Mouse (Mus musculus) T-cell, adult 2 months (primary cell): ENCODE data around the gene Retreg3.

ENCODE experiments used
- DNase-seq: peaks from one replicate; pipeline ENCODE4 v3.0.0; 2022; ENCODE audit warnings: low spot score

Retreg3 gene

GRCm38 (mm10) chr11:101115564-101115963, 4.1 kb downstream of the Retreg3 start:
- no peak for DNase-seq

GRCm38 (mm10) chr11:101112186-101112585, 7.5 kb downstream of the Retreg3 start:
- no peak for DNase-seq

DNA sequence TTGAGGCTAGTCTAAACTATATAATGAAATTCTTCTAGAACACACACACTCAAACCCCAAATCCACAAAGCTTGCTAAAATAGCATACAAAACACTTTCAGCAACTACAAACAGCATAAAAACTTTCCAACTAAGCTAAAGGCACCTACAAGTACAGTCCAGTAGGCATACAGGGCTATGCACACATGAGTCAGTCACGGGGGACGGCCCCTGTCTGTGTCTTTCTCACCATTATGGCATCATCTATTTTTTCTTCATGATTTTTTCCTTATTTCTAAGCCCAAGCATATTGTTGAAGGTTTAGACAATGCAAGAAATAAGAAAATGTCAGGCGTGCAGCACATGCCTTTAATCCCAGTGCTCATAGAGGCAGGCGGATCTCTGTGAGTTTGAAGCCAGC, 8.5 kb downstream of the Retreg3 start:
- DNase-seq: no peak

- DNase-seq: no peak
These were observed 9.0 kb downstream of the Retreg3 start for GRCm38 (mm10) chr11:101110708-101111107.

DNA sequence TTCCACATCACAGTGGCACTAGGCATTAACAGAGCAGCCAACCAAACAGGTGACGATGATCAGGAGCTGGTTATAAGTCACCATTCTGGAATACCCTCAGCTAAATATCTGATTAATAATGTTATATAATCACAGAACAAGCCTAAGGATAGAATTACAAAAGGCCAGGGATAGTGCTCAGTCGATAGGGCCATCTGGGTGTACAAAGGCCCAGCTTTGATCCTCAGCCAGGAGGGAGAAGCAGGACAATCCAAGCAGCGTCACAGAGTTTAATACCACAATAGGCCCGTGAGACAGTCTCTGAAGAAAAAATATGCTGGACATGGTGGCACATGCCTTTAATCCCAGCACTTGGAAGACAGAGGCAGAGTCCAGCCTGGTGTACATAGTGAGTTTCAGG, 10.3 kb downstream of the Retreg3 start:
- DNase-seq: no peak

DNA sequence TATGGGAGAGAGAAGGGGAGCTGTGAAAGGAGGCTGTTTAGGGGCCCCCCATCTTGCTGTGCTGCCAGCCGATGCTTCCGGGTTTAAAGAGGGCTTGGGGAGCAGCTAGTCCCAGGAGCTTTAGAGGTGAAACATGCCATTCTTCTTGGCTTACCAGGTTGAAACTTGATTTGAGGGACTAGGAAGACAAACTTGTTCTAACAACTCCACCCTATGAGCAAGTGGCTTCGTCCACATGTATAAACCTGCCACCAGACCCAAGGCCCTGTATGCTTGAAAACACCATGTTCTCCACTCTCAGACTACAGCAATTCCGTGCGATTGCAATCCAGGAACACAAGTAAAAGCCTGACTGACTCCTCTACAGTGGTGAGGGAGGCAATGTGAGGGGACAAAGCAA, 16.7 kb downstream of the Retreg3 start:
- DNase-seq: no peak

DNA sequence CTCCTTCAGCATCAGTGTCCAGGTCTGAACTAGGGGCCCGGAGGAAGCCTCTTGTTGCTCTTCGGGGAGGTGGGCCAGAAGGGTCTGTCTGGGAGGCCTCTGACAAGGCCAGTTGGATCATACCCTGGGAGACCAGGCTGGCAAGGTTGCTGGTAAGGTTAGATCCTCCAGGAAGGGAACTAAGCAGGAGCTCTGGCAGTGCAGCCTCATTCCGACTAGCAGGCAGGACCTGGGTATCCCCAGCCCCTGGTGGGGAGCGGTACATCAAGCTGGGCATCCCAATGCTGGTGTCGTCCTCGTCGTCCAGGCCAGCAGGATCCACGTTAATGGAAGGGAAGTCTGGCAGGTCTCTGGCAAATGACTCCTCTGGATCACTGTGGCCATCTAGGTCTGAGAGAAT, 21.5 kb downstream of the Retreg3 start:
- DNase-seq: no peak

DNA sequence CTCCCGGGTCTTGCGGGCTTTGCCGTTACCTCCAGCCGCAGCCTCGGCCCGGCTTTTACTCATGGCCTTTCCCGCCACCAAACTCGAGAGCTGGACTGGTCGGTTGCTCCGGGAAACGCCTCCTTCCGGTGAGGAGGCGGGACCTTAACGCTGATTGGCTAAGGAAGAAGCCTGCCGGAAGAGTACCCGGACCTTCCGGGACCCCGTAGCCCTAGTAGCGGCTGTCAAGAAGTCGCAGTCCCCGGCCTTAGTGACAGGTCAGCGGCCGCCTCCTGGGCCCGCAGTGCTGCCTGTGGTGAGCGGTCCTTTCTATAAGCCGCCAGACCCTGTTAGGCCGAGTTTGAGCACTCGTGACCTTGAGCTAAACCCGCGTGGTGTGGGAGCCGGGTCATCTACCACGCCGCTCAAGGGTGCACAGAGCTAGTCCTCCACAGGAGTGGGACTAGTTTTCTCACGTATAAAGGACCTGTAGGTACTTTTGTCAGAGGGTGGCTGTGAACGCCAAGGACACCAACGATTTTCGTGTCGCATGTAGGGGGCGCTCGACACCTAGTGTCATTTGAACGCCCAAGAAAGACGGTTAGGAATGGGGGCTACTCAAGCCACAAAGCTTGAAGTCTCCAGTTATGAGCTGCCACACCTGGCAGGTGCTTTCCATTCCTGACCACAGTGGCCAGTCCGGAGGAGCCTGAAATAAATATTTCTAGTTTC, 24.2 kb downstream of the Retreg3 start, which contains the start of gene Psmc3ip:
Gene Psmc3ip, minus strand, starts transcription at position 123 of the 711 bp plus-strand sequence.
- DNase-seq: peak; percentile 84

DNA sequence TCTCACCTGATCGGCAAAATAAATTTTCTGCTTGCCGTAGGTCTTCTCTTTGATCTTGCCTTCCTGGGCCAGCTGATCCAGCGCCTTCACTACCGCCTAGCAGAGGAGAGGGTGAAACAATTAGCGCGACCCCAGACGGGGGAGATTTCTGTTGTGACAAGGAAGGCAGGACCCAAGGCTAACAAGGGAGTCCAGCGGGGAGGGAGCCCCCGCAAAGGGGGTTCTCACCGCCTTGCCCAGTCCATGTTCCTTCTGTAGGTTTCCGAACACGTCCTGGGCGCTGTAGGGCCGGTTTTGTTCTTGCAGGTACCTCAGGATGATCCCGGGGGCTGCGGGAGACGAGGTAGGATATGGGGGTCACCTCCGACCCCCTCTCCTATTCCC, 24.8 kb downstream of the Retreg3 start:
- peak; percentile 20 for DNase-seq

- no peak for DNase-seq
These were observed 29.8 kb downstream of the Retreg3 start for GRCm38 (mm10) chr11:101089931-101090330.

DNA sequence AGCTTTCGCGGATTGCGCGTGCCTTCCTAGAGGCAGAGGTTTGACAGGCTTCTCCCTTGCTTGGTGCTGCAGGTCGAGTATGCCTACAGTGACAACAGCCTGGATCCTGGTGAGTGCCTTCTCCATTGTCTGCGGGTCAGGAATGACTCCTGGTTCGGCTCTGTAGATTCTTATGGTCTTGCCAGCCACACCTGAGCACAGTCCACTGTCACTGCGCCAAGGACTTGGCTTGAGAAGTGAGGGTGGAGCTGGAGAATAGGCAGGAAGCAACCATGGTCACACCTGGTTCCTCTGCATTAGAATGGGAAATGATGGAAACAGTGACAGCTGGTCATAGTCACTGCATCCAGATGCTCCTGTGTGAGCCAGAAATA, 32.0 kb downstream of the Retreg3 start:
- no peak for DNase-seq

- peak; percentile 87 for DNase-seq
These were observed 32.7 kb downstream of the Retreg3 start, which contains the start of gene Mlx for GRCm38 (mm10) chr11:101086756-101087681. TSS of gene Mlx (plus strand) at chr11:101087277.

DNA sequence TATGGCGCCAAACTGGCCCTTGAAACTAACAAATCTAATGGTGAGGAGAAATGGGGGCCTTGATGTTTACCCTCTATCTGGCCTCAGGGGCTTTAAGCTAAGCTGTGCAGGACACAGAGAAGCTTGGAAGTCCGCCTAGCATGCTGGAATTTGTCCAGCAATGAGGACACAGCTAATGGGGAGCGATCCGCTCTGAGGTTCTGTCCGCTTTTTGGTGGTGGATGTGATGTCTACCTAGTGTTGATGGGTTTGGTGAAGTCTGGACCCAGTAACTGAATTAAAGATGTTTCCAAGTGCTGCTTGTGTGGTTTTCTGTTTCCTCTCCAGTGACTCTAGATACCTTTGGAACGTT, 33.4 kb downstream of the Retreg3 start:
- no peak for DNase-seq

DNA sequence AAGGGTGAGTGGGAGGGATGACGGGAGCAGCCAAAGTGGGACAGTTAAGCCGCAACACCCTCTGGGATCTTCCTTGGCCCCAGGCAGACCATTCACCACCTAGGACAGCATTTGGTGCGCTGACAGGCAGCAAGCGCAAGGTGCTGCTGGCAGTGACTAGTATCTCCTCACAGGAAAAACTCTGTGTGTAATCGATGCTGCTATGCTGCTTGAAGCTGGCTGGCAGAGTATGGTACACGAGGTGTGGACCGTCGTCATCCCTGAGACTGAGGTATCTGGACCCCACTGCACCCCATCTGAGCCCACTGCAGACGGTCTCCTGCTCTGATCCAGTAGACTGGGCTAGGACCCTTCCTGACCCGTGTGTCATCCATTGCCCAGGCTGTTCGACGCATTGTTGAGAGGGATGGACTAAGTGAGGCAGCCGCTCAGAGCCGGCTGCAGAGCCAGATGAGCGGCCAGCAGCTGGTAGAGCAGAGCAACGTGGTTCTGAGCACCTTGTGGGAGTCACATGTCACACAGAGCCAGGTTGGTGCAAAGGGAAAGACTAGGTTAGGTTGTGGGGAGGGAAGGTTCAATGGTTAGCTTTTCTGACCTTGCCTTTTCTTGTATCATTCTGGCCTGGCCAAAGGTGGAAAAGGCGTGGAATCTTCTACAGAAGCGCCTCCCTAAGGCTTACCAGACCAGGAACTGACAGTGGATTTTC, 33.9 kb downstream of the Retreg3 start:
- no peak for DNase-seq

GRCm38 (mm10) chr11:101084811-101085210, 34.9 kb downstream of the Retreg3 start:
- DNase-seq: no peak

DNA sequence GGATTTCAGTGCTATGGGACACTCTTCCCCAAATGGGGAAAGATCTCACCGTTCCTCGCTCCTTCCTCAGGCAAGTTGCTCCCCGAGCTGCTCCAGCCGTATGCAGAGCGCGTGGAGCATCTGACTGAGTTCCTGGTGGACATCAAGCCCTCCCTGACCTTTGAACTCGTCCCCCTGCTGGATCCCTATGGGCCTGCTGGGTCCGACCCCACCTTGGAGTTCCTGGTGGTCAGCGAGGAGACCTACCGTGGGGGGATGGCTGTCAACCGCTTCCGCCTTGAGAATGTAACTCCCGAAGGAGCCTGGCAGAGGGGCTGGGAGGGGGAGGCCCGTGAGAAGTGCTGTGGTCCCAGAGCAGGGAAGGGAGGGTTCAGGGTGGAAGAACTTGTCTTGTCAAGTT, 35.4 kb downstream of the Retreg3 start:
- no peak for DNase-seq

DNA sequence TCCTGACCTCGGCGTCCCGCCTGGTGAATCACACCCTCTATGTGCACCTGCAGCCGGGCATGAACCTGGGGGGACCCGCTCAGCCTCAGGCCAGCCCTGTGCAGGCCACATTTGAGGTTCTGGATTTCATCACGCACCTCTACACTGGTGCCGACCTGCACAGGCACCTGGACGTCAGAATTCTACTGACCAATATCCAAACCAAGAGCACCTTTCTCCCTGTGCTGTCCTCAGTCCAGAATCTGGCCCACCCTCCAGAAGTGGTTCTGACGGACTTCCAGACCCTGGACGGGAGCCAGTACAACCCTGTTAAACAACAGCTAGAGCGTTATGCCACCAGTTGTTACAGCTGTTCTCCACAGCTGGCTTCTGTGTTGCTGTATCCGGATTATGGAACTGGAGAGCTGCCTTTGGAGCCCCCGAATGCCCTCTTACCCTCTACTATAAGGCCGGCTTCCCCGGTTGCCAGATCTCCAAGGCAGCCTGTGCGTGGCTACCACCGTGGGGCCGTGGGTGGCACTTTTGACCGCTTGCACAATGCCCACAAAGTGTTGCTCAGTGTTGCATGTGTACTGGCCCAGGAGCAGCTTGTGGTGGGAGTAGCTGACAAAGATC, 36.5 kb downstream of the Retreg3 start:
- no peak for DNase-seq

- DNase-seq: peak; percentile 83
These were observed 37.2 kb downstream of the Retreg3 start, which contains the start of gene Coasy for GRCm38 (mm10) chr11:101082208-101083082. TSS of gene Coasy (plus strand) at chr11:101082565.

GRCm38 (mm10) chr11:101081659-101082058, 38.0 kb downstream of the Retreg3 start:
- no peak for DNase-seq

DNA sequence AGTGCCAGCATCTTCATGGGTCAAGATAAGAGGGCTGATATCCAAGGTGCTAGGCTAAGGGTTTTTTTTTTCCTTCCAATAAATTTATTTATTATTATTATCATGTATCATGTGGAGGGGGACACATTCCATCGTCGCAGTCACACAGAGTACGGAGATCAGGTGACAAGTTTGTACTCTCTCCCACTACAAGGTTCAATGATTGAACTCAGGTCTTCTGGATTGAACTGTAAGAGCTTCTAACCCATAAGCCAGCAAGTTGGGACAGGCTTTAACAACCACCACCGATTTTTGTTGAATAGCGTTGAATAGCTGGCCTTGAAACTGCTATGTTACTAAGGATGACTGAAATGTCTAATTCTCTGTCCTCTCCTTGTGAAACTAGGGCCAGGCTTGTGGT, 39.3 kb downstream of the Retreg3 start:
- DNase-seq: no peak

DNA sequence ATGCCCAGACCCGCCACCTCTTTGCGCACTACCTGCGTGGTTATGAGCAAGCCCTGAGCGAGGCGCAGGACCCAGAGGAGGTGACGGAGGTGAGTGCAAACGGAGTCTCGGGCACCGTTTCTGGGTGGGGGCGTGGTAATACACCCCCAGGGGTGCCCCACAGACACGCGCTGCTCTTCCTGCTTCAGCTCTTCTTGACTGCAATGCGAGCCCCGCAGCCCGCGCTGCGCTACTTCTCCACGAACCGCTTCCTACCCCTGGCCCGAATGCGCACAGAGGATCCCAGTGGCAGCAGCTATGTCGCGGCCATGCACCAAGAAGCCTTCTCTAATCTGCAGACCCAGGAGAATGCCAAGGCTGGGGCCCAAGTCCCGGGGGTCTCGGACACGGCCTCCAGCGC, 39.9 kb downstream of the Retreg3 start:
- peak; percentile 44 for DNase-seq
